Mouse (Mus musculus) monocyte, adult 59 days (primary cell): ENCODE measurements around the gene Prss45. TPM values are rescaled to one million over a fixed set of nuclear protein-coding genes. Genes with fewer than 3 reads are reported as not detected.

Experiments used
- total RNA-seq, 2 experiments: library from RNA; stranded (reverse); gene quantifications; one replicate each; pipeline ENCODE4 v1.2.4; 2023

The Prss45 gene
- not detected for total RNA-seq

DNA sequence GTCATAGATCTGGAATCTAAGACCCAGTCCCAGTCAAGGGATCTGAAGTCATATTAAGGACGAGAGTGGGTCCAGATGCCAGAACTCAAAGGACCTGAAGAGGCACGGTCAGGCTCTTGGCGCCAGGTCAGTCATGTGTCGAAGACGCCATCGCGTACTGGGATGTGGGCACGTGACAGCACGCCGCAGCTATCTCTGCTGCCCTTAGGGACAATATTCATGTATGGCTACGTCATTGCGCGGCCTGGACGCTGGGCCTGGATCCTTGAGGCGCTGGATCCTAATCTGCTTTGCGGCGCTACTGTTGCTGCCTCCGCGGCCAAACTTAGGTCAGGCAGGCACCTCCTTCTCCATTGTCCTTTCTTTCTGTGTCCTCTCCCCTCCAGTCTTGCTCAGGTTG is at the start of gene Prss45:
Prss45 (plus strand) TSS at position 178 of the 400 bp plus-strand sequence.

DNA sequence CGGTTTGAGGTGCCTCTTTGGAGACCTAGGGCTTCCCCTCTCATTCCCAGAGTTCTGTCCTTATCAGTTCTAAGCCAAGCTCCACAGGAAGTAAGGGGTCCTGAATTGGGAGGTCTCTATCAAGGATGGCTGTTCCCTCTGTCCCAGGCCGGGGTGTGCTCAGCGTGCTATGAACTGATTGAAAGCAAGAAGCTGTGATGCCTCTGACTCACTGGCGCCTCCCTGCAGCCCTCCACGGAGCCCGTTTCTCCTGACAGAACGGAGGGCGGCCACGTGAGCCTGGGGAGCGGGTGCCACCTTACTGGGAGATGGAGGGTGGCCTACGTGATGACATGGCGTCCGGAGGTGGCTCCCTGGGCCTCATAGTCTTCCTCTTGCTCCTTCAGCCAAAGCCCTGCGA is 36.5 kb upstream of the Prss45 start, which contains the start of gene Prss42:
Prss42 (plus strand) TSS at position 301 of the 400 bp plus-strand sequence.

DNA sequence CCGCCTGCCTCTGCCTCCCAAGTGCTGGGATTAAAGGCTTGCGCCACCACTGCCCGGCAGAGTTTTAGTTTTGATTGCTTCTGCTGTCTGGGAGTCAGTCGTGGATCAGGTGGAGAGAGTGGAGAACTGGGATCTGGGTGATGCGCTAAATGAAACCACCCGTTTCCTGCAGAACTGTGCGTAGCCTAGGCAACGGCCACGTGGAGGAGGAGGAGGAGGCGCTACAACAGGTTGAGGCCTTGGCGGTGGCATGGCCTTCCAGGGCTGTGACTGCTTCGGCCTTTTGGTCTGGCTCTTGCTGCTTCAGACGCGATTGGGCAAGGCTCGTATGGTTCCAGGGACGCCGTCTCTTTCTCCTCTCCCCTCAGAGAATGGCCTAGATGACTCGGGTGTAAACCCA is 20.6 kb upstream of the Prss45 start, which contains the start of gene Prss44:
Prss44 (plus strand) TSS at position 206 of the 400 bp plus-strand sequence.

DNA sequence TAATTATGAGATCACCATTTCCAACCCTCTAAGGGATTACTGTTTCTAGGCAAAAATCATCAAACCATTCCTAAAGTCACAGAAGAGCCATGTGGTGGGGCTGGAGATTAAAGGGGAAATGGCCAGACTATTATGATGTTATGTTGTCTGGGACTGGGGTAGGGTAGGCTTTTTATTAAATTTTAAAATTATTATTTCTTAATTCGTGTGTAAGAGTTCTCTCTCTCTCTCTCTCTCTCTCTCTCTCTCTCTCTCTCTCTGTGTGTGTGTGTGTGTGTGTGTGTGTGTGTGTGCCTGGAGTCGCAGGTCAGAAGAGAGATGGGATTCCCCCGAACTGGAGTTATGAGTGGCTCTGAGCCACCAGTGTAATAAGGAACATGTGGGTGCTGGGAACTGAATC is 8.0 kb upstream of the Prss45 start, which contains the start of gene Prss43:
Prss43 (plus strand) TSS at position 301 of the 400 bp plus-strand sequence.

DNA sequence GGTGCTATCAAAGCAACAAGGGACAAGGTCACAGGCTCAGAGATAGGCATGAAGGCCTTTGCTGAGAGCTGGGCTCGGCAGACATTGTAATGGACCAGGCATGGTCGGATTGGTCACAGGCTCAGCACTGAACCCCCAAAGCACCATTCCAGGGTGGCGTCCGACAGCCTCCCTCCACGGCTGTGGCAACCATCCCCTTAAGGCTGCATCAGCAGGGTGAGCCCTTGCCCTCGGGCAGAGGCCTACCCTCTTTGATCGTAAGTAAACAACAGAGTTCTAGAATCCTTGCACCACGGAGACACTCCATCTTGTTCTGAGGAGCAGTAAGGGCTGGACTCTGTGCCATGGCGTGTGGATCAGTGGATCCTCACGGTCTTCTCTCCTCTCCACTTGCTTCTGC is 9.8 kb downstream of the Prss45 start, which contains the start of gene Prss46:
Prss46 (plus strand) TSS at position 301 of the 400 bp plus-strand sequence.

DNA sequence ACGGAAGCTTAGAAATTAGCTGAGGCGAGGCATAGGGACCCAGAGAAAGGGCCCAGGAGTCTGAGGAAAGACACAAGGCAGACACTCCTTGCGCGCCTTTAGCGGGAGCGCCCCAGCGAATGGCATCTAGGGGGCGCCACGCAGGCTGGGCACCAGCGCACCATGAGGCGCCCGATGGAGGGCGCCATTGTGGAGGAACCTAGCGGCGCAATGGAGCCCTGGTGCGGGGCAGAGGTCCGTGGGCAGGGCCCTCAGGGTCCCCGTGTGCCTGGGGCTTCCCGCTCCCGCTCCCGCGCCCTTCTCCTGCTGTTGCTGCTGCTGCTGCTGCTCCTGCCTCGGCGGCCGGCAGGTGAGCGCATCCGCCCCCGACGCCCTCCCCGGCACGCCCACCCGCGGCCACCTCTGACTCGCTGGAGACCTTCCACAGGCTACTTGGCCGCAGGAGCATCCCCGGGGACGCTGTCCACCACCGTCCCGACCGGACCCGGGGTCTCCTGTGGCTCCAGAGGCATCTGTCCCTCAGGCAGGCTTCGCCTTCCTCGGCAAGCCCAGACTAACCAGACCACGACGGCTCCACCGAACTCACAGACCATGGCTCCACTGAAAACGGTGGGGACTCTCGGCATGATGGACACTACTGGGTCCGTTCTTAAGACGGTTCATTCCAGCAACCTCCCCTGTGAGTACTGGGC is 23.5 kb downstream of the Prss45 start, which contains the start of gene Prss50:
Prss50 (plus strand) TSS at position 187 of the 692 bp plus-strand sequence.

DNA sequence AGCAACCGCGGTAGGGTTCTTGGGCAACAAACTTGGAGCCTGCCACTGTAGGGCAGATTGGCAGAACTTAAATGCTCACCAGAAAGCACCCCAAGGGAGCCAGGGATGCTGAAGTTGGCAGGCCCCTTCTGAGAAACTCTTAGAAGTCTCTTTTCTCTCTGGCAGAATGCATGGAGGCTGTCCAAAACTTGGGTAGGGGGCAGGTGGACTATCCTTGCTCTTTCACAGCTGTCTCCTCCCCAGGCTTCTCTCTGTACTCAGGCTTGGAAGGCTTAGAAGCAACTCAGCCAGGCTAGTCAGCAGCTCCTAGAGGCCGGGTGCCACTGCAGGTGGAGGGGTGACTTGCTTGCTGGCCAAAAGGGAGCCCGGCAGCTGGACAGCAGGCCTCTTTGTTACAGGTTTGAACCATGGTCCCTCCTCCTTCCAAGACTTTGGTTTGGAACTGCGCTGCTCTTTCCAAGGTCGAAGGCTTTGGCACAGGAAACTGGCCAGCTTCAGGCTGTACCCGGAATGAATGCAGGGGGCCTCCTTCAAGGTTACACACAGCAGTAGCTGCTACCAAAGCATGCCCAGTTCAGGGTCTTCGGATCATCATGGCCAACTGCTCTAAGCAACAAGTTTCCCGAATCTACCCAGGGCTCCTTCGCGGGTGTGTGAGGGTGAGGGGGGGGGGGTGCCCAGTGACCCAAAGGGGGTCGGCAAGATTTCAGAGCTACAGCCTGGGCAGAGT is 45.0 kb downstream of the Prss45 start, which contains the start of gene Als2cl:
Als2cl (plus strand) TSS at position 680 of the 730 bp plus-strand sequence.

DNA sequence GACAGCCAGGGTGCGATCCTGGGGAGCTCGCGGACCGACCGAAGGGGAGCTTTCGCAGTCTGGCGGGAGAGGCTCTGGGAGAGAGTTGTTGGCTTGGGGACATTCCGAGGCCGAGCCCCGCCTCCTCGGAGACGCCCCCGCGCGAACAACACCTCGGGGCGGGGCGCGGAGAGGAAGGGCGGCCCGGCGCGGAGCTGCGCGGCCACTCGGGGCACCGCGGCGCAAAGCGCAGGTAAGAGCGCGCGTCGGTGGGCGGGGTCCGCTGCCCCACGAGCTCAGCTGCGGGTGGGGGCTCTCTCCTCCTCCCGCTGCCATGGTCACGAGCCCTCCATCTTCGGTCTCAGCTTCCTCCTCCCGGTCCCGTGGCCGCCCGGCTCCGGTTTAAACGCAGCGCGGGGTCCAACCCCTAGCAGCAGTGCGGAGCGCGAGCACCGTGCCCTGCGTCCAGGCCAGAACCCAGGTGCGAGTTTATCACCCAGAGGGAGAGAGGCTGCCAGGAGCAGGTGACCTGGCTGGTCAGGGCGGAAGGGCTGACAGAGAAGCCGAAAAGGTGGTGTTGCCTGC is 45.7 kb downstream of the Prss45 start, which contains the start of gene Tmie:
Tmie (minus strand) TSS at position 116 of the 564 bp plus-strand sequence.

Other genes starting within 250 kb of the Prss45 start
- 1 to 10 TPM; 2.5 to 5.0 TPM for gene Nradd, start 210.1 kb upstream of the Prss45 start, total RNA-seq
- gene Nbeal2, start 180.4 kb upstream of the Prss45 start, total RNA-seq, result 100 to 1,000 TPM; 116 TPM
- 100 to 1,000 TPM; 202 to 242 TPM for gene Ccdc12, start 178.1 kb upstream of the Prss45 start, total RNA-seq
- gene Myl3, start 92.7 kb upstream of the Prss45 start, total RNA-seq, result not detected
- gene Pth1r, start 87.4 kb upstream of the Prss45 start, total RNA-seq, result under 1 TPM in 1 of 2 experiments, not detected in 1; 0.46 TPM
- not detected for gene Prss42, start 36.4 kb upstream of the Prss45 start, total RNA-seq
- not detected for gene Prss44, start 20.6 kb upstream of the Prss45 start, total RNA-seq
- not detected for gene Prss43, start 7.9 kb upstream of the Prss45 start, total RNA-seq
- gene Prss46, start 9.9 kb downstream of the Prss45 start, total RNA-seq, result not detected
- not detected for gene Prss50, start 23.4 kb downstream of the Prss45 start, total RNA-seq
- 1 to 10 TPM; 5.6 to 9.7 TPM for gene Als2cl, start 45.3 kb downstream of the Prss45 start, total RNA-seq
- under 1 TPM; 0.18 to 0.29 TPM for gene Tmie, start 45.5 kb downstream of the Prss45 start, total RNA-seq
- gene Fam240a, start 82.3 kb downstream of the Prss45 start, total RNA-seq, result not detected
- not detected for gene Tdgf1, start 111.6 kb downstream of the Prss45 start, total RNA-seq
- not detected for gene Lrrc2, start 117.0 kb downstream of the Prss45 start, total RNA-seq
- gene Rtp3, start 156.0 kb downstream of the Prss45 start, total RNA-seq, result not detected
- 1 to 10 TPM; 2.8 to 3.4 TPM for gene Ltf, start 184.7 kb downstream of the Prss45 start, total RNA-seq
- 100 to 1,000 TPM; 352 to 399 TPM for gene Ccrl2, start 222.9 kb downstream of the Prss45 start, total RNA-seq